Mouse (Mus musculus) embryonic facial prominence, embryonic 15.5 days (tissue): ENCODE data around the gene Cwc25. TPM values are rescaled to one million over a fixed set of nuclear protein-coding genes. Genes with fewer than 3 reads are reported as not detected.

Experiments
- ATAC-seq: fragments of 200-750 bp; cut with Nextera tagmentation; 2 replicates; pipeline ENCODE4 v1.8.0; 2017; ENCODE audit warnings: low read depth, moderate TSS enrichment; ENCODE audit not compliant: insufficient number of reproducible peaks, low FRiP score, low TSS enrichment
- H3K27ac ChIP-seq: fragments of 300-500 bp; sonication (generic); replicated peaks from 2 replicates; pipeline ENCODE4 v1.5.1; 2015; ENCODE audit warnings: mild to moderate bottlenecking, inconsistent platforms
- H3K27me3 ChIP-seq: fragments of 300-500 bp; sonication (generic); 2 replicates; pipeline ENCODE4 v1.6.1; 2015; ENCODE audit warnings: inconsistent platforms
- H3K36me3 ChIP-seq: fragments of 300-500 bp; sonication (generic); 2 replicates; pipeline ENCODE4 v1.6.1; 2015; ENCODE audit warnings: mild to moderate bottlenecking, inconsistent platforms
- H3K4me1 ChIP-seq: fragments of 300-500 bp; sonication (generic); 2 replicates; pipeline ENCODE4 v1.6.1; 2015; ENCODE audit warnings: inconsistent platforms
- H3K4me2 ChIP-seq: fragments of 300-500 bp; sonication (generic); replicated peaks from 2 replicates; pipeline ENCODE4 v1.6.1; 2015; ENCODE audit warnings: mild to moderate bottlenecking, inconsistent platforms
- H3K4me3 ChIP-seq: fragments of 300-500 bp; sonication (generic); replicated peaks from 2 replicates; pipeline ENCODE4 v1.5.1; 2015; ENCODE audit warnings: mild to moderate bottlenecking, inconsistent platforms
- H3K9ac ChIP-seq: fragments of 300-500 bp; sonication (generic); 2 replicates; pipeline ENCODE4 v1.6.1; 2015; ENCODE audit warnings: inconsistent platforms
- H3K9me3 ChIP-seq: fragments of 300-500 bp; sonication (generic); replicated peaks from 2 replicates; pipeline ENCODE4 v1.6.1; 2016; ENCODE audit warnings: inconsistent platforms
- WGBS: fragments of 180-500 bp; shearing (Covaris S2); methylation state at CpG from one replicate; pipeline ENCODE4 v1.1.7; 2015; 5-methylcytosine and 5-hydroxymethylcytosine counted together
- microRNA-seq: library from miRNA; unstranded; fragments of <30 nt; microRNA quantifications from one replicate; pipeline ENCODE4, GENCODE M21; 2016; ENCODE audit warnings: borderline number of aligned reads
- polyA plus RNA-seq: library from polyadenylated mRNA; unstranded; fragments of >200 nt; fragmentation: Nextera tagmentation; extraction: Ambion mirVana; gene quantifications from 2 replicates; pipeline ENCODE4 v1.2.1, GENCODE M21; 2015

Cwc25 gene
- polyA plus RNA-seq, 1 experiment from 2014 or later: 20.7 TPM

DNA sequence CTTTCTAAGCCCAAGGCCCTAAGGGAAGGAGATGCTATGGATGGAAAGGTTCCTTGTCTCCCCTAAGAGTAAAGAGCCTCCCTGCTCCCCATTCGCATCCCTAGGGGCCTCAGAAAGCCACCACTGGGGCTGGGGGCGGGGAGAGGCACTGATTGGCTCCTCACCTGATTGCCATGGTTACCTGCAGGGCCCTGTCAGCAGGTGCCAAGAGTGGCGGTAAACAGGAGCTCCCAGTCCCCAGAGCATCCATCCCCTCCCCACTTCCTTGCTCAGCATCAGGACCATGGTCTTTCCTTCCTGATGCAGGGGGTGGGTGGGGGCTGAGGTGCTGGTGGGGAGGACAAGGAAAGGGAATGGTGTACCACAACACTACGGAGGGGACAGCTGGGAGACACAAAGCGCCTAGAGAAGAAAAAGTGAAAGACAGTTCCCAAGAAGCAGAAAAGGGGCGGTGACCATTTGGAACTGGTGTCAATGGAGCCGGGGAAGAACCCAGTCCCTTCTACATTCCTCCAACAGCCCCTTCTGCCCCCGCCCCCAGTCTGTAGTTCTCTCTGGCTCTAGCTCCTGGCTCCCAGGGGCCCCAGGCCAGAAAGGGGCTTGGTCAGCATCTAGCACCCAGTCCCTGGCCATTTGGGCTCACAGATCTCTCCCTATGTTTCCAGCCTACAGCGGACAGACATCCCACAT, 70.5 kb downstream of the Cwc25 start:
- H3K9ac ChIP-seq: no peak overlapping the region
- 0 out of 2 replicates have a peak overlapping the region, but pooled peaks have one; percentile 4 for H3K4me3 ChIP-seq

More for the DNA sequence above, 70.5 kb downstream of the Cwc25 start:
- H3K27me3 ChIP-seq: no peaks in the 10 kb centered on the region
- peak overlapping the region; percentile 55 for H3K27ac ChIP-seq
- peaks cover 21% of the 10 kb centered on the region for H3K36me3 ChIP-seq
- no peak for ATAC-seq
- no peaks in the 10 kb centered on the region for H3K9me3 ChIP-seq
- peaks cover 49% of the 10 kb centered on the region for H3K4me1 ChIP-seq
- H3K4me2 ChIP-seq: 0 out of 2 replicates have a peak overlapping the region, but pooled peaks have one; percentile 15
- WGBS: 50% methylated on average over 9 of the region's 9 CpGs

Small RNA genes lying within 50 kb of the gene (microRNA-seq; reads per million reads assigned to microRNA genes)
- gene Mir8102: not detected

Other genes starting within 250 kb of the Cwc25 start
- 2.0 and 2.2 TPM in 2 replicates for gene Srcin1, start 190.4 kb downstream of the Cwc25 start, polyA plus RNA-seq
- 3.7 and 4.3 TPM in 2 replicates for gene Epop, start 136.9 kb downstream of the Cwc25 start, polyA plus RNA-seq
- 2.6 and 3.2 TPM in 2 replicates for gene Mllt6, start 103.1 kb downstream of the Cwc25 start, polyA plus RNA-seq
- gene Cisd3, start 80.7 kb downstream of the Cwc25 start, polyA plus RNA-seq: 30.7 and 32.7 TPM in 2 replicates
- gene Pcgf2, start 66.1 kb downstream of the Cwc25 start, polyA plus RNA-seq: 12.0 and 12.6 TPM in 2 replicates
- gene Psmb3, start 63.2 kb downstream of the Cwc25 start, polyA plus RNA-seq: 440 and 475 TPM in 2 replicates
- 1.7 and 2.0 TPM in 2 replicates for gene Pip4k2b, start 21.9 kb downstream of the Cwc25 start, polyA plus RNA-seq
- gene 1700001P01Rik, start 9.4 kb upstream of the Cwc25 start, polyA plus RNA-seq: 0.95 TPM in 1 of 2 replicates, not detected in the other
- 567 and 575 TPM in 2 replicates for gene Rpl23, start 15.9 kb upstream of the Cwc25 start, polyA plus RNA-seq
- 117 and 121 TPM in 2 replicates for gene Lasp1, start 32.4 kb upstream of the Cwc25 start, polyA plus RNA-seq
- 6.8 and 7.4 TPM in 2 replicates for gene B230217C12Rik, start 74.2 kb upstream of the Cwc25 start, polyA plus RNA-seq
- gene Fbxo47, start 117.6 kb upstream of the Cwc25 start, polyA plus RNA-seq: 0.39 and 0.57 TPM in 2 replicates
- 2.3 TPM in 2 replicates for gene Plxdc1, start 219.9 kb upstream of the Cwc25 start, polyA plus RNA-seq
- gene Arl5c, start 229.6 kb upstream of the Cwc25 start, polyA plus RNA-seq: 13.0 and 14.7 TPM in 2 replicates